Mouse (Mus musculus): ENCODE results near the gene Prss29. TPM values are rescaled to one million over a fixed set of nuclear protein-coding genes. Genes with fewer than 3 reads are reported as not detected.

Gene Prss29
- polyA plus RNA-seq, 1 experiment from 2014 or later, result not detected

DNA sequence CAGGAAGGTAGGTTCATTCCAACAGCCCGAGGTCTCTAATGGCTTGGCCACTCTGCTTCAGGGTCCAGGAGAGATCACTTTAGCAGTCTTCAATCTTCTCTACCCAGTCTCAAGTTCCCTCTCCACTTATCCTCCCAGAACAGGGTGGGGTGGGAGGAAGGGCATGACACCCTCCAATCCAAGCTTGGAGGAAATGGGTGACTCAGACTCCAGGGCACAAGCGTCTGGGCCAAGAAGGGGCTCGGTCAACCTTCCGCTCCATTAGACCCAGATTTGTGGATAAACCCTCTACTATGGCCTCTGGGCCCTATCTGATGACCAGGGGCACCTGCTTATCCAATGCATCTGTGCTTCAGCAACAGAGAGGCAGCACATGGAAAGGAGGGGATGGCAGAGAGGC is 27.0 kb downstream of the Prss29 start, which contains the start of gene Tpsab1:
TSS of gene Tpsab1 (minus strand) at position 101 of the 400 bp plus-strand sequence.
- no peaks in the 10 kb centered on the region for H3K36me3 ChIP-seq
- H3K9ac ChIP-seq, result no peak within 1 kb of the TSS
- H3K27me3 ChIP-seq, result no peaks in the 10 kb centered on the region
- H3K27ac ChIP-seq (replicated peaks), result no peak within 1 kb of the TSS
- ATAC-seq (ENCODE audit: insufficient number of reproducible peaks, low FRiP score, low TSS enrichment, low read depth), result no peak
- WGBS, result 85% methylated on average over 4 of the region's 4 CpGs
- H3K4me1 ChIP-seq, result no peaks in the 10 kb centered on the region
- H3K4me2 ChIP-seq (replicated peaks), result no peak within 1 kb of the TSS
- no peak within 1 kb of the TSS for H3K4me3 ChIP-seq (replicated peaks)
- H3K9me3 ChIP-seq (replicated peaks), result no peaks in the 10 kb centered on the region

DNA sequence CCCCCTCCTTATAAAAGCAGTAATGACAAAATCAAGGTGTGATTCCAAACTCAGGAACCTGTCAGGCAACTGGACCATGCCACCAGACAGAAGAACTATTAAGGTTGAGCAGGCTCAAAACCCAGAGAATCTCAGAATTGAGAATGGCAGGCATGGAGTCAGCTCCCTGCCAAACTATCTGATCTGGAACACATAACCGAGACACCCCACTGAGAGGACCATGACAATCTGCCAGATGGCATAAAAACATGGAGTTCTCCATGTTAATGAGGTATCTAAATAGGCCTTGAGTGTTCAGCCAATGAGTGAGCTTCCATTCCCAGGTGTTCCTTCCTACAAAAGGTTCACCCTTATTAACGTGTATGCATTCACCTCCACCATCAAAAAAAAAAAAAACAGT is 42.8 kb downstream of the Prss29 start:
- Histone ChIP-seq H3K4me3 (replicated peaks) (no peak overlapping the region), H3K9me3 (replicated peaks) (no peaks in the 10 kb centered on the region), H3K36me3 (no peaks in the 10 kb centered on the region), H3K4me2 (replicated peaks) (no peak overlapping the region), H3K4me1 (no peaks in the 10 kb centered on the region), H3K27ac (replicated peaks) (no peak overlapping the region), H3K27me3 (no peaks in the 10 kb centered on the region), H3K9ac (no peak overlapping the region)
- WGBS, result 55% methylated on average over 2 of the region's 2 CpGs
- ATAC-seq (ENCODE audit: insufficient number of reproducible peaks, low FRiP score, low TSS enrichment, low read depth), result no peak

DNA sequence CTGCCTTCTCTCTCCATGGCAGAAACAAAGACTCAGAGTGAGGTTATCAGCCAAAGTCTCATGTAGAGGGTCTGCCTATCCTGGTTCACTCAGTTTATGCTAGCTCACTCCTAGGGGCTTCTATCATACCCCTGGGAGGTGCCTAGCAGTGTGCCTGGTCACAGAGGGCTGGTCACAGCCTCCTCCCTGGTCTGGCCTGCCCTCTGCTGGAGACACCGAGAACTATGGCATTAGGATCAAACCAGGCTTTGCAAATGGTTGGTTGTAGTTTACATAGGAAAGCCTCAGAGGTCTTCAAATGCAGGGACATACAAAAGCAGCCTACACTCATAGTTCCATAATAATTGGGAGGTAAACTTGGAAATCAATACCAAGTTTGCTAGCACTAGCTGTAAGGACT is 45.3 kb downstream of the Prss29 start:
- WGBS, result 3% methylated on average over 1 of the region's 1 CpGs
- no peak overlapping the region for H3K4me2 ChIP-seq (replicated peaks)

DNA sequence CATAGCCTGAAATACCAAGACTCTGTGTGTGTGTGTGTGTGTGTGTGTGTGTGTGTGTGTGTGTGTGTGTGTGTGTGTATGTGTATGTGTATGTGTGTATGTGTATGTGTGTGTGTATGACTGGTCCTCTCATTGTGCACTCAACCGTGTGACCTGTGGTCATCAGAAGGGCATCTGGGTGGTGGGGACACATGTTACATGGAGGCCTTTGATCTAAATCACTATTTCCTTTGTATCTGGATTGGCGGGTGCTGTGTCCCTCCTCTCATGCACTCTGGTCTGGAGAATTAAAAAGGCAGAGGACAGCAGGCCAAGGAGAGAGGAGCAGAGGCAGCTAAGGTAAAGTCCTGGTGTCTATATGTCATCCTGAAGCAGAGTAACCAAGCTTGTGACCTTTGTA is 47.6 kb downstream of the Prss29 start, which contains the start of gene Tpsb2:
TSS of gene Tpsb2 (plus strand) at position 301 of the 400 bp plus-strand sequence.
- no peaks in the 10 kb centered on the region for H3K9me3 ChIP-seq (replicated peaks)
- no peaks in the 10 kb centered on the region for H3K4me1 ChIP-seq
- no peak within 1 kb of the TSS for H3K4me3 ChIP-seq (replicated peaks)
- no peak within 1 kb of the TSS for H3K27ac ChIP-seq (replicated peaks)
- no peaks in the 10 kb centered on the region for H3K36me3 ChIP-seq
- ATAC-seq (ENCODE audit: insufficient number of reproducible peaks, low FRiP score, low TSS enrichment, low read depth), result no peak
- H3K9ac ChIP-seq, result no peak within 1 kb of the TSS
- H3K4me2 ChIP-seq (replicated peaks), result no peak within 1 kb of the TSS
- H3K27me3 ChIP-seq, result no peaks in the 10 kb centered on the region
- WGBS, result 72% methylated on average over 2 of the region's 2 CpGs

More for the DNA sequence above, 45.3 kb downstream of the Prss29 start:
- H3K36me3 ChIP-seq, result no peaks in the 10 kb centered on the region
- no peak overlapping the region for H3K27ac ChIP-seq (replicated peaks)
- H3K4me1 ChIP-seq, result no peaks in the 10 kb centered on the region
- no peaks in the 10 kb centered on the region for H3K27me3 ChIP-seq
- H3K9me3 ChIP-seq (replicated peaks), result no peaks in the 10 kb centered on the region
- ATAC-seq (ENCODE audit: insufficient number of reproducible peaks, low FRiP score, low TSS enrichment, low read depth), result no peak
- H3K4me3 ChIP-seq (replicated peaks), result no peak overlapping the region
- H3K9ac ChIP-seq, result no peak overlapping the region

DNA sequence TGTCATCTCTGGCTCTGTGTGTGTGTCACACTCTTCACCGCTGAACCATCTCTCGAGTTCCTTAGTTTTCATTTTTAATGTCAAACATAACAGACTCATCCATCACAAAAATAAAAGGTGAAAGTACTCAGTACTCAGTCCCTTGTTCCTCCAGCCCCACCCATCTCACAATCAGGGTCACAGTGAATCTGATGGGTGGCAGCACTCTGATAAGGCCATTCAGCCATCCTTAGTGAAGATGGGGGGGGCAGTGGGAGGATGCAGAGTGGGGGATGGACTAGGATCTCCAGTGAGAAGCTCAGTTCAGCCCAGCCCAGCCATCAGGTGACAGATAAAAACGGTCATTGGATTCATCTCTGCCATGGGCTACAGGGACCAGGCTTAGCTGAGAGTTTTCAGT is 50.5 kb downstream of the Prss29 start, which contains the start of gene Tpsg1:
TSS of gene Tpsg1 (plus strand) at position 301 of the 400 bp plus-strand sequence.
- no peak for ATAC-seq (ENCODE audit: insufficient number of reproducible peaks, low FRiP score, low TSS enrichment, low read depth)
- no peak within 1 kb of the TSS for H3K4me3 ChIP-seq (replicated peaks)
- 0 out of 2 replicates have a peak, but pooled peaks cover 4% of the 10 kb centered on the region for H3K4me1 ChIP-seq
- no peaks in the 10 kb centered on the region for H3K9me3 ChIP-seq (replicated peaks)
- no peak within 1 kb of the TSS for H3K9ac ChIP-seq
- 80% methylated on average over 3 of the region's 3 CpGs for WGBS
- H3K27me3 ChIP-seq, result no peaks in the 10 kb centered on the region
- H3K4me2 ChIP-seq (replicated peaks), result no peak within 1 kb of the TSS
- no peak within 1 kb of the TSS for H3K27ac ChIP-seq (replicated peaks)
- no peaks in the 10 kb centered on the region for H3K36me3 ChIP-seq

Other genes with a start within 250 kb of the Prss29 start
- 29.8 and 32.5 TPM in 2 replicates for gene Tmem204, start 235.1 kb upstream of the Prss29 start, polyA plus RNA-seq (2015; fragmentation: Nextera tagmentation; extraction: Ambion mirVana)
- 42.3 and 49.2 TPM in 2 replicates for gene Telo2, start 202.7 kb upstream of the Prss29 start, polyA plus RNA-seq (2015; fragmentation: Nextera tagmentation; extraction: Ambion mirVana)
- gene Ptx4, start 197.9 kb upstream of the Prss29 start, polyA plus RNA-seq (2015; fragmentation: Nextera tagmentation; extraction: Ambion mirVana), result 2.2 and 2.8 TPM in 2 replicates
- 27.3 and 27.4 TPM in 2 replicates for gene Clcn7, start 185.3 kb upstream of the Prss29 start, polyA plus RNA-seq (2015; fragmentation: Nextera tagmentation; extraction: Ambion mirVana)
- 0.16 and 0.24 TPM in 2 replicates for gene Ccdc154, start 156.2 kb upstream of the Prss29 start, polyA plus RNA-seq (2015; fragmentation: Nextera tagmentation; extraction: Ambion mirVana)
- gene Gm38655, start 143.2 kb upstream of the Prss29 start, polyA plus RNA-seq (2015; fragmentation: Nextera tagmentation; extraction: Ambion mirVana), result 1.5 and 2.0 TPM in 2 replicates
- 31.5 and 31.6 TPM in 2 replicates for gene BC003965, start 134.1 kb upstream of the Prss29 start, polyA plus RNA-seq (2015; fragmentation: Nextera tagmentation; extraction: Ambion mirVana)
- gene Unkl, start 130.3 kb upstream of the Prss29 start, polyA plus RNA-seq (2015; fragmentation: Nextera tagmentation; extraction: Ambion mirVana), result 9.4 and 10.2 TPM in 2 replicates
- gene Gnptg, start 78.5 kb upstream of the Prss29 start, polyA plus RNA-seq (2015; fragmentation: Nextera tagmentation; extraction: Ambion mirVana), result 40.8 and 42.7 TPM in 2 replicates
- gene Tsr3, start 78.5 kb upstream of the Prss29 start, polyA plus RNA-seq (2015; fragmentation: Nextera tagmentation; extraction: Ambion mirVana), result 50.8 and 53.2 TPM in 2 replicates
- gene Baiap3, start 62.3 kb upstream of the Prss29 start, polyA plus RNA-seq (2015; fragmentation: Nextera tagmentation; extraction: Ambion mirVana), result 1.3 and 1.6 TPM in 2 replicates
- 513 and 543 TPM in 2 replicates for gene Ube2i, start 44.0 kb upstream of the Prss29 start, polyA plus RNA-seq (2015; fragmentation: Nextera tagmentation; extraction: Ambion mirVana)
- gene Prss34, start 20.3 kb upstream of the Prss29 start, polyA plus RNA-seq (2015; fragmentation: Nextera tagmentation; extraction: Ambion mirVana), result 6.9 and 7.0 TPM in 2 replicates
- not detected in 2 replicates for gene Prss28, start 10.0 kb upstream of the Prss29 start, polyA plus RNA-seq (2015; fragmentation: Nextera tagmentation; extraction: Ambion mirVana)
- 4.1 and 6.2 TPM in 2 replicates for gene Tpsab1, start 26.9 kb downstream of the Prss29 start, polyA plus RNA-seq (2015; fragmentation: Nextera tagmentation; extraction: Ambion mirVana)
- gene Tpsb2, start 47.7 kb downstream of the Prss29 start, polyA plus RNA-seq (2015; fragmentation: Nextera tagmentation; extraction: Ambion mirVana), result 167 and 237 TPM in 2 replicates
- gene Tpsg1, start 50.6 kb downstream of the Prss29 start, polyA plus RNA-seq (2015; fragmentation: Nextera tagmentation; extraction: Ambion mirVana), result 10.3 and 10.9 TPM in 2 replicates
- gene Cacna1h, start 115.1 kb downstream of the Prss29 start, polyA plus RNA-seq (2015; fragmentation: Nextera tagmentation; extraction: Ambion mirVana), result 4.3 and 5.7 TPM in 2 replicates
- 3.5 and 6.2 TPM in 2 replicates for gene Tekt4, start 136.0 kb downstream of the Prss29 start, polyA plus RNA-seq (2015; fragmentation: Nextera tagmentation; extraction: Ambion mirVana)
- 0.17 and 0.27 TPM in 2 replicates for gene Sstr5, start 178.6 kb downstream of the Prss29 start, polyA plus RNA-seq (2015; fragmentation: Nextera tagmentation; extraction: Ambion mirVana)